Mouse (Mus musculus) thymus, adult 2 months (tissue): ENCODE measurements around the gene Paox. TPM values are rescaled to one million over a fixed set of nuclear protein-coding genes. Genes with fewer than 3 reads are reported as not detected.

Source experiments
- DNase-seq: peaks from one replicate; pipeline ENCODE4 v3.0.0; 2021
- H3K27ac ChIP-seq: fragments of 200-500 bp; 2 replicates; pipeline ENCODE4 v1.5.1; 2012; ENCODE audit warnings: low read length, control low read depth; ENCODE audit not compliant: control insufficient read depth, insufficient read depth
- H3K27me3 ChIP-seq: fragments of 200-500 bp; 2 replicates; pipeline ENCODE4 v1.6.1; 2012; ENCODE audit warnings: mild to moderate bottlenecking, low read length, moderate library complexity, mixed read lengths; ENCODE audit not compliant: control insufficient read depth, insufficient read depth
- H3K36me3 ChIP-seq: fragments of 200-500 bp; 2 replicates; pipeline ENCODE4 v1.6.1; 2012; ENCODE audit warnings: mild to moderate bottlenecking, low read length, moderate library complexity; ENCODE audit not compliant: control insufficient read depth, insufficient read depth
- H3K4me1 ChIP-seq: fragments of 200-500 bp; replicated peaks from 2 replicates; pipeline ENCODE4 v1.6.1; 2012; ENCODE audit warnings: low read length; ENCODE audit not compliant: control insufficient read depth, insufficient read depth
- H3K4me3 ChIP-seq: fragments of 200-500 bp; 2 replicates; pipeline ENCODE4 v1.5.1; 2012; ENCODE audit warnings: mild to moderate bottlenecking, low read length, control low read depth, moderate library complexity; ENCODE audit not compliant: control insufficient read depth, insufficient read depth
- CTCF ChIP-seq: fragments of 200-500 bp; IDR thresholded peaks from 2 replicates; pipeline ENCODE4 v1.5.1; 2012; ENCODE audit warnings: mild to moderate bottlenecking, control low read depth, low read length, moderate library complexity, borderline replicate concordance; ENCODE audit not compliant: control insufficient read depth, poor library complexity, insufficient read depth; ENCODE audit errors: extremely low read depth
- POLR2A ChIP-seq: fragments of 200-500 bp; IDR thresholded peaks from 2 replicates; pipeline ENCODE4 v1.6.1; 2012; ENCODE audit warnings: mild to moderate bottlenecking, low read length, control low read depth, moderate library complexity; ENCODE audit not compliant: control insufficient read depth, poor library complexity, insufficient read depth; ENCODE audit errors: extremely low read depth
- WGBS: fragments of 180-500 bp; shearing (Covaris S2); methylation state at CpG from one replicate; pipeline ENCODE4 v1.1.7; 2018; 5-methylcytosine and 5-hydroxymethylcytosine counted together
- polyA plus RNA-seq: library from polyadenylated mRNA; depleted of rRNA; stranded (reverse); fragments of >200 nt; gene quantifications from 2 replicates; pipeline ENCODE4 v1.2.3, GENCODE M21; 2012

Paox gene
- polyA plus RNA-seq, 1 experiment, result 18.0 TPM

- TF ChIP-seq POLR2A (peak; percentile 69), CTCF (no peak)
- Histone ChIP-seq H3K4me3 (peak within 1 kb of the TSS; percentile 85), H3K27me3 (no peaks in the 10 kb centered on the region), H3K27ac (no peak within 1 kb of the TSS), H3K36me3 (no peaks in the 10 kb centered on the region; the same call in 1 of the 2 replicates), H3K4me1 (peaks cover 6% of the 10 kb centered on the region)
- DNase-seq, result peak; percentile 88
- 5% methylated on average over 28 of the region's 28 CpGs for WGBS
Observed at GRCm38 (mm10) chr7:140116329-140117054, 893 bp downstream of the Paox start, which contains the start of gene Echs1. Gene Echs1 (minus strand): TSS chr7:140116476.

- 93% methylated on average over 2 of the region's 2 CpGs for WGBS
- Histone ChIP-seq H3K4me3 (no peak overlapping the region), H3K36me3 (no peaks in the 10 kb centered on the region), H3K27me3 (no peaks in the 10 kb centered on the region), H3K27ac (no peak overlapping the region), H3K4me1 (peaks cover 6% of the 10 kb centered on the region)
- DNase-seq, result no peak
- no peak for TF ChIP-seq POLR2A
- no peak for TF ChIP-seq CTCF
Observed at GRCm38 (mm10) chr7:140120484-140120883, 4.9 kb downstream of the Paox start.

- peaks cover 7% of the 10 kb centered on the region for H3K4me1 ChIP-seq
- DNase-seq, result no peak
- H3K27ac ChIP-seq, result no peak overlapping the region
- H3K4me3 ChIP-seq, result no peak overlapping the region
- WGBS, result 87% methylated on average over 13 of the region's 13 CpGs
- H3K36me3 ChIP-seq, result no peaks in the 10 kb centered on the region
- TF ChIP-seq POLR2A, result no peak
- no peak for TF ChIP-seq CTCF
- H3K27me3 ChIP-seq, result no peaks in the 10 kb centered on the region
Observed at GRCm38 (mm10) chr7:140121338-140121910, 5.8 kb downstream of the Paox start.

GRCm38 (mm10) chr7:140122765-140123164 is 7.2 kb downstream of the Paox start:
- TF ChIP-seq CTCF (no peak), POLR2A (no peak)
- H3K36me3 ChIP-seq, result no peaks in the 10 kb centered on the region
- 76% methylated on average over 4 of the region's 4 CpGs for WGBS
- no peaks in the 10 kb centered on the region for H3K27me3 ChIP-seq
- no peak overlapping the region for H3K27ac ChIP-seq
- DNase-seq, result no peak
- no peak overlapping the region for H3K4me3 ChIP-seq
- H3K4me1 ChIP-seq, result peaks cover 12% of the 10 kb centered on the region

- Histone ChIP-seq H3K4me3 (no peak overlapping the region), H3K27me3 (no peaks in the 10 kb centered on the region), H3K36me3 (no peaks in the 10 kb centered on the region), H3K27ac (no peak overlapping the region), H3K4me1 (peaks cover 12% of the 10 kb centered on the region)
- 98% methylated on average over 1 of the region's 1 CpGs for WGBS
- TF ChIP-seq CTCF, result no peak
- no peak for TF ChIP-seq POLR2A
- DNase-seq, result no peak
Observed at GRCm38 (mm10) chr7:140124382-140124781, 8.8 kb downstream of the Paox start.

- peak overlapping the region; percentile 95 for H3K4me3 ChIP-seq
- DNase-seq, result peak; percentile 93
- H3K36me3 ChIP-seq, result peaks cover 5% of the 10 kb centered on the region; the same call in 1 of the 2 replicates
- H3K27me3 ChIP-seq, result no peaks in the 10 kb centered on the region
- H3K4me1 ChIP-seq, result peaks cover 12% of the 10 kb centered on the region
- 1% methylated on average over 40 of the region's 40 CpGs for WGBS
- H3K27ac ChIP-seq, result no peak overlapping the region; the same call in 1 of the 2 replicates
- TF ChIP-seq CTCF (no peak; the same call in 1 of the 2 replicates), POLR2A (peak; percentile 70)
Observed at GRCm38 (mm10) chr7:140125278-140126021, 9.9 kb downstream of the Paox start.
